ENCODE assay signal across 1 mouse cellular context in the genomic region with DNA sequence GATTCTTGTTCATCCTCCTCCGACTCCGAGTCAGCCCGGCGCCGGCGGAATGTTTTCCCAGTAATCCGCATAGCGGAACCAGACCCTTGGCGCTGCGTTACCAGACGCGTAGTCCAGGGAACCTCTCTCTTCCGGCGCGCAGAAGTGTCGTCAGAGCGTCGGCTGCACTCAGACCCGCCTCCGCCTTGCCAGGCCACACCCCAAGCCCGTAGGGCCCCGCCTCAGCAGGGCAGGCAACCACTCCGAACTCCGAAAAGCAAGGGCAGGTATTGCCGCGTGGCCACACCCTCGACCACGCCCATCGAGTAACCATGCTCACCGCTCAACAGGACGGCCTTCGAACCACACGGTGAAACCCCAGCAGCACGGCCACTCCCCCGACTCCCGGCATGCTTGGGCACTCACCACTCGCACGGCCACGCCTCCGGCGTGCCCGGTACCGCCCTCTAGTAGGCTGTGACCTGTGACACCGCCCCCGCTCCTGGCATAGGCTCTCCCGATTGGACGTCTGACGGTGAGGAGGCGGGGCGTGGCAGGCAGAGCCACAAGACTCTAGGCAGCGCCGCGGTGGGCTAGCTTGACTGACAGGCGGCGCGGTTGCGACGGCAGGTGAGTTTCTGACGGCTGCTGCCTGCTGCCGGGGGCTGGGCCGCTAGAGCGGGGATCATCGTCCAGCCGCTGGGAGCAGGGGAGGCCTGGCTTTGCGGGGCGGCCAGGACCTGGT.
TF ChIP-seq lines count a peak whose summit lies in the region.

A gene (minus strand): TSS at position 412 of the 724 bp plus-strand sequence.
A gene (plus strand): TSS at position 490 of the 724 bp plus-strand sequence.

TF ChIP-seq in CH12.LX, 34 proteins besides CTCF, POLR2A, EP300 and RAD21 (continued from another document):
- TF ChIP-seq NRF1 (IDR thresholded peaks at IDR 0.05; ENCODE audit: low read depth, low read length) (peak; percentile 57; the same call in 1 of the 2 replicates), IRF4 (IDR thresholded peaks at IDR 0.05; ENCODE audit: low read depth, low read length) (0 out of 2 replicates have a peak, but pooled peaks have one; percentile 27), BHLHE40 (IDR thresholded peaks at IDR 0.05; ENCODE audit: low read depth, low read length) (peak; percentile 63), MAFK (IDR thresholded peaks at IDR 0.05; ENCODE audit: insufficient replicate concordance, low read length) (no peak), USF1 (IDR thresholded peaks at IDR 0.05; ENCODE audit: low read depth, low read length) (peak; percentile 36; the same call in 1 of the 2 replicates), POLR2AphosphoS2 (IDR thresholded peaks at IDR 0.05; ENCODE audit: low read depth, low read length) (peak; percentile 67; the same call in 1 of the 2 replicates), MEF2A (IDR thresholded peaks at IDR 0.05; ENCODE audit: borderline replicate concordance, low read depth, low read length) (peak; percentile 17; the same call in 1 of the 2 replicates), ZNF384 (IDR thresholded peaks at IDR 0.05; ENCODE audit: low read depth, low read length) (no peak), ELF1 (IDR thresholded peaks at IDR 0.05; ENCODE audit: low read depth, low read length) (peak; percentile 98), ZMIZ1 (IDR thresholded peaks at IDR 0.05; ENCODE audit: low read depth, low read length) (0 out of 2 replicates have a peak, but pooled peaks have one; percentile 59), SMC3 (IDR thresholded peaks at IDR 0.05; ENCODE audit: low read depth, low read length) (no peak), TBP (conservative IDR thresholded peaks at IDR 0.05; ENCODE audit: low read depth, low read length) (0 out of 2 replicates have a peak, but pooled peaks have one; percentile 19), SIN3A (IDR thresholded peaks at IDR 0.05; ENCODE audit: low read length) (peak; percentile 100), MXI1 (IDR thresholded peaks at IDR 0.05; ENCODE audit: low read depth, low read length) (peak; percentile 95), KAT2A (IDR thresholded peaks at IDR 0.05; ENCODE audit: insufficient replicate concordance, low read length) (peak; percentile 56; the same call in 1 of the 2 replicates)
TF ChIP-seq in CH12.LX: peak in this region for 17.
